Mouse (Mus musculus): ENCODE data around the gene Tango6.
A peak's percentile ranks its signal among the peaks of the same experiment; 100 is the strongest.

Gene Tango6

GRCm38 (mm10) chr8:106700131-106700530 is 17.3 kb downstream of the Tango6 start:
- DNase-seq (ENCODE audit: low read depth, low spot score), result no peak

GRCm38 (mm10) chr8:106701360-106701759 is 18.5 kb downstream of the Tango6 start:
- DNase-seq (ENCODE audit: low read depth, low spot score), result no peak

DNA sequence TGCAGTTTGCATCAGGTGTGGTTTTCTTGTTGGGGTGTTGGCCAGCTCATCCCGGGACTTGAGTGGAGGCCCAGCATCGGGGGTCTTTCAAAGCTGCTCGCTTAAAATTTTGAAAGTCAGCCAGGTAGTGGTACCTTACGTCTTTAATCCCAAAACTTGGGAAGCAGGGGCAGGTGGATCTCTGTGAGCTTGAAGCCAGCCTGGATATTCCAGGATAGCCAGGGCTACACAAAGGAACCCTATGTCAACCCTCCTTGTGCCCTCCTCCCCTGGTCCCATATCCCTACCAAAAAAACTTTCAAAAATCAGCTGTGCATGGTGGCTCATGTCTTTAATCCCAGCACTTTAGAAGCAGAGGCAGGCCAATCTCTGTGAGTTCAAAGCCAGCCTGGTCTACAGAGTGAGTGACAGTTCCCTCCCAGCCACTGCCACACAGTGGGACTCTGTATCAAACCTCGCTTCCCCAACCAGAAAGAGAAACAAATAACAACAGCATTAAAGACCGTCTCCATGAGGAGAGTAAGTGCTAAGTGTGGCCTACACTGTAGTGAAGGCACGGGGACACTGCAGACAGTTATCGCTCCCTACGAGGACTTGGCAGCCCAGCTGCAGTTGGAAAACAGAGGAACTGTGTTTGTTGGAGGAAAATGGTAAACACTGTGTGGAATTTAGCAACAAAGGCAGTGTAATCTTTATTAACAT is 21.5 kb downstream of the Tango6 start:
- DNase-seq (ENCODE audit: low read depth, low spot score), result no peak

- peak; percentile 85 for DNase-seq (ENCODE audit: low read depth, low spot score)
Observed at GRCm38 (mm10) chr8:106704901-106705321, 22.0 kb downstream of the Tango6 start.

GRCm38 (mm10) chr8:106706194-106706593 is 23.3 kb downstream of the Tango6 start:
- no peak for DNase-seq (ENCODE audit: low read depth, low spot score)

DNA sequence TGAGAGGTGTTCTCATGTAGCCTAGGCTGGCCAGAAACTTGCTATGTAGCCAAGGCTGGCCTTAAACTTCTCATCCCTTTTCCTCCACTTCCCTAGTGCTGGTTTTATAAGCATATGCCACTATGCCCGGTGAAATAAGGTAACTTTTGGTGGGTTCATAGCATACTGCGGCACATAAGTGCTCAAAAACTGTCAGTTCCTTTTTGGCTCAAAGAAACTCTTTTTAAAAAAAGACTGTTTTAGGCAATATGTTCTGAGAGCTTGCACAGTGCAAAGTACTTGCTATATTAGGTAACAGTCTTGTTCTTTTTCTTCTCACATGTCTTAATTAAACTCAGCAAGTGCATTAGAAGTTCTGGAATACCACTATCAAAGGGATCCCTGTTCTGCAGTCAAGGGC is 27.1 kb downstream of the Tango6 start:
- peak; percentile 46 for DNase-seq (ENCODE audit: low read depth, low spot score)

DNA sequence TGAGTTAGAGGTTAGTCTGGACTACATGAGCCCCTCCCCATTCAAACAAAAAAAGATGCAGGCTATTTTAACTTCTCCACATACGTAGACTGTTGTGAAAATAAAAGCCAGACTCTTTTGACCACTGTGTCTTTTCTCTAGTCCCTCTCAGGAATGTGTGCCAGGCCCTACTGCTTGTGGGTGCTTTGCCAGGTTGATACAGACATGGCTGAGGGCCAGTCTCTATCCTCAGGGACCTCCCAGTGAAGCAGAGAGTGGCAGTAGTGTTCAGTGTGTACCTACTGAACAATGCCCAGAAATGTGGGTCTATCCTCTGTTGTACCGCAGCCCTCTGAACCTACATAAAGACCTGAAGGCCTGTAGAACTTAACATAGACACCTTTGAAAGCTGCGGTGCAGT is 29.6 kb downstream of the Tango6 start:
- DNase-seq (ENCODE audit: low read depth, low spot score), result no peak

DNA sequence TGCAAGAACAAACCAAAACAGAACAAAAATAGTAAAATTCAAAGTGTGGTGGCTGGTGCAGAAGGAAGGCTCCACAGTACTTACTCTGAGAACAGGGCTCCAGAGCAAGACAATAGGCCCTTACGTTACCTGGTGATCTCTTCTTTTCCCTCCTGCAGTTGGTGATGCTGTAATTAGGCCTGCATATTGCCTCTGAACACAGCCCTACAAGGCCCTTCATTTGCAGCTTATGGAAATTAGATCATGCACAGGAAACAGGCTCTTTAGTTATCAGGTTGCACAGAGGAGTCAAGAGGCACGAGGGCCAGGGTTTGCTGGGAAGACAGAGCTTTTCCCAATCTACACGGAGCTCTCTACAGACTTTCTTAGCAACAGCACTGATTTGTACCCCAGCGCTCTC is 31.4 kb downstream of the Tango6 start:
- no peak for DNase-seq (ENCODE audit: low read depth, low spot score)

- DNase-seq (ENCODE audit: low read depth, low spot score), result peak; percentile 92
Observed at GRCm38 (mm10) chr8:106718091-106718500, 35.2 kb downstream of the Tango6 start.

- no peak for DNase-seq (ENCODE audit: low read depth, low spot score)
Observed at GRCm38 (mm10) chr8:106720921-106721320, 38.1 kb downstream of the Tango6 start.

- DNase-seq (ENCODE audit: low read depth, low spot score), result no peak
Observed at GRCm38 (mm10) chr8:106722453-106722852, 39.6 kb downstream of the Tango6 start.

- no peak for DNase-seq (ENCODE audit: low read depth, low spot score)
Observed at GRCm38 (mm10) chr8:106723921-106724320, 41.1 kb downstream of the Tango6 start.

DNA sequence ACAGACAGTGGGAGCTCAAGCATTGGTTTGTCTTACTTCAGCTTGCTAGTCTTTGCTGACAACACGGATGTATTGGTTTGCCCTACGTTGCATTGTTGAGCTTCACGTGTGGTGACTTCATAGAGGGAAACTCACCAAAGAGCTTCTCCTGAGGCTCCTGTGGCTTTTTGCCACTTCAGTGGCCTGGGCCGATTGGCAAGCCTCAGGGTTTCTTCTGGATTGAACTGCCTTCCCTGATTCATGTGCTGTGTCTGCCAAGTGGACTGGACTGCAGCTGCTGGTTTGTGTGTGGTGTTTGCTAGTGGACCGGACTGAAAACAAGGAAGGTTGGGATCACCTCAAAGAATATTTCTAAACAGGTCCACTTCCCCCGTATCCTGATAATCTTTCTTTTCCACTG is 43.7 kb downstream of the Tango6 start:
- no peak for DNase-seq (ENCODE audit: low read depth, low spot score)

GRCm38 (mm10) chr8:106727241-106727835 is 44.5 kb downstream of the Tango6 start:
- peak; percentile 60 for DNase-seq (ENCODE audit: low read depth, low spot score)

GRCm38 (mm10) chr8:106727889-106728288 is 45.0 kb downstream of the Tango6 start:
- DNase-seq (ENCODE audit: low read depth, low spot score), result no peak

GRCm38 (mm10) chr8:106732921-106733320 is 50.1 kb downstream of the Tango6 start:
- DNase-seq (ENCODE audit: low read depth, low spot score), result no peak

DNA sequence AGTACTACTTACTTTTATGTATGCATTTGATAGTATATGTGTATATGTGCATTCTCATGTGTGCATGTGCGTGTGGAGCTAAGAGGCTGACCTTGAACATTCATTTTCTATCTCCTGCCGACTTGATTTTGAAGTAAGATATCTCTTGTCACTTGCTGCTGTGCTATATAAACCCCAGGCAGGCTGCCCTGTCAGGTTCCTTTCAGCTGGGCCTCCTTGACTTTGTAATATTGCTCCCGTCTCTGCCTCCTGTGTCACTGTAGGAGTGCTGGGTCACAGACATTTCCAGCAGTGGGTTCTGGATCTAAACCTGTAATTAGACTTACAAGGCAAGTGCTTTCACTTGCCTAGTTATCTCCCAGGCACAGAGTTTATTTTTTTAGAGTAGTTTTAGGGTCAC is 50.8 kb downstream of the Tango6 start:
- DNase-seq (ENCODE audit: low read depth, low spot score), result no peak

- DNase-seq (ENCODE audit: low read depth, low spot score), result no peak
Observed at GRCm38 (mm10) chr8:106734222-106734621, 51.4 kb downstream of the Tango6 start.

GRCm38 (mm10) chr8:106736861-106737662 is 54.2 kb downstream of the Tango6 start:
- DNase-seq (ENCODE audit: low read depth, low spot score), result no peak

DNA sequence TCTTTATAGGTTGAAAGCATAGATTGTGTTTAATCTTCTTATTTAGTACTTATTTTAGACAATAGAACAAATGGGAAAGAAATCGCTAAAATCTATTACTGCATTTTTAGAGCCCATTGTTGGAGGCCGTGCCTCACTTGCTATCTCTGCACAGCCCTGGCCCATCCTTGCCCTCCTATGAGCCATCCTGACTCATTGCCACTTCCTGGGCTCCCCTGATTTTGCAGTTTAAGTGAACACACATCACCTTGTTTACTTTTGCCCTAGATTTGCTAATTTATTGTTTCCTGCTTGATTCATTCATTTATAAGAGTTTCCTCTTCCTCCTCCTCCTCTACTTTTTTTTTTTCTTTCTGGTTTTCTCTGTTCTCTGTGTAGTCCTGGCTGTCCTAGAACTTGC is 55.0 kb downstream of the Tango6 start:
- no peak for DNase-seq (ENCODE audit: low read depth, low spot score)

DNA sequence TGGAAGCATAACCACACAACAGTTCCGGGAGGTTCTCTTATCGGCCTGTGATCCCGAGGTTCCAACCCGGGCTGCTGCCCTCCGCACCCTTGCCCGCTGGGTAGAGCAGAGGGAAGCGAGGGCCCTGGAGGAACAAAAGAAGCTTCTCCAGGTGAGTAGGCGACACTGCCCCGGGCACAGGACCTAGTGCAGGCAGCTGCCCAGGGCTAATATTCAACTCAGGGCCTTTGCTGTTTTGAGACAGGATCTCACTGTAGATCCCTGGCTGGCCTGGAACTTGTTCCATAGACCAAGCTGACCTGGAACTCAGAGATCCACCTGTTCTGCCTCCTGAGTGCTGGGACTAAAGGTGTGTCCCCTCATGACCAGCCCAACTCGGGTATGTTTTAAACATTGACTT is 59.5 kb downstream of the Tango6 start:
- DNase-seq (ENCODE audit: low read depth, low spot score), result no peak

DNA sequence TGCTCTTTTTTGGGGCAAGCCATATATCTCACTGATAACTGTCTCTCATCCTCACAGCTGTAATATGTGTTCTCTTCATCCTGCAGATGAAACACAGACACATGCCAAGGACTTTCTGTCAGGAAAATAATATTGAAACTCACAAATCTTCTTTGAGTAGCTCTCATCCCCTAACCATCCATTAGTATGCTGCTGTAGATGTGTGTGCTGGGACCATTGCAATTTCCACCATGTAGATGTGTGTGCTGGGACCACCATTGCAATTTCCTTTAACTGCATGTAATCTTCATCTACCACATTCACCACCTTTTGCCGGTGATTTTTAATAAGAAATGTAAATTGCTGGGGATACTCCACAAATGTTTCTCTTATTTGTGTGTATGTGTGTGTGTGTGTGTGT is 60.5 kb downstream of the Tango6 start:
- DNase-seq (ENCODE audit: low read depth, low spot score), result no peak

DNA sequence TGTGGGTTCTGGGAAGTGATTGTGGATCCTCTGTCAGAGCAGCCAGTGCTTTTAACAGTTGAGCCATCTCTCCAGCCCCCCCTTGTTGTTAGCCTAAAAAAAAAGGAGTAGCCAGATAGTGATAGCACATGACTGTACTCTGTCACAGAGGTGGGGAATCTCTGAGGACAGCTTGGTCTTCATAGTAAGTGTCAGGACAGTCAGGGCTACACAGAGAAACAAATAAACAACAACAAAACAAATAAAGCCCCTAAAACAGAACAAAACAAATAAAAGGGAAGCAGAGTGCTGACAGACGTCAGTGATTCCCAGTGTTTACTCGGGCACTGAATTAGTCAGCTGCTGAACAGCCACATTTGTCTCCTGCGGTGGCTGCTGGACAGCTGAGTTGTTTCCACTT is 70.6 kb downstream of the Tango6 start:
- DNase-seq (ENCODE audit: low read depth, low spot score), result no peak
